Mouse (Mus musculus): Measurements from ENCODE around the gene D17H6S53E. TPM values are rescaled to one million over a fixed set of nuclear protein-coding genes. Genes with fewer than 3 reads are reported as not detected.

Gene D17H6S53E
- polyA plus RNA-seq, 1 experiment from 2014 or later, result 2.7 TPM

DNA sequence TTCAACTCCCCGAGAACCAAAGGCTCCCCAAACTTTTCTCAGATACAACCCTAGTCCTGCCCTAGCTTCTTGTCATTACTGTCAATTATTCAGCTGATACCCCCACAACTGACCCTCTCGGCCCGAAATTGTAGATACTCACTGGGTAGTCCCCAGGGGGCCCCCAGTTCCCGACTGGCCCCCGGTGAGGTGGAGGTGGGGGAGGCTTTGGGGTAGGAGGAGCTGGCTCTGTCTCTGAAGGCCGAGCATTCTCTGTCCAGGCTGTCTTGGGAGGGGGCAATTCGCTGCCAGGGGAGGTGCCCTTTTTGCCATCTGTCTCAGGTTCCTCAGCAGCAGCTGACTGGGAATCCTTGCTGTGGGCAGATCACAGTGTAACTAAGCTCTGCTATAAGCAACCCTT is 33.5 kb downstream of the D17H6S53E start:
- WGBS (ENCODE audit: insufficient replicate concordance), result 83% methylated on average over 7 of the region's 7 CpGs
- ATAC-seq (ENCODE audit: low read depth), result no peak

GRCm38 (mm10) chr17:35161421-35161820 is 35.2 kb downstream of the D17H6S53E start:
- H3K4me3 ChIP-seq (ENCODE audit: low read depth, low read length), result no peak overlapping the region
- H3K4me2 ChIP-seq (ENCODE audit: low read depth, low read length), result no peak overlapping the region
- peaks cover 23% of the 10 kb centered on the region for H3K4me1 ChIP-seq (ENCODE audit: control insufficient read depth, low read depth, low read length)
- no peaks in the 10 kb centered on the region for H3K9me3 ChIP-seq (replicated peaks; ENCODE audit: control insufficient read depth, low read length)
- no peak overlapping the region for H3K27ac ChIP-seq (ENCODE audit: low read length)
- H3K9ac ChIP-seq (ENCODE audit: low read depth, low read length), result no peak overlapping the region
- 79% methylated on average over 11 of the region's 11 CpGs for WGBS (ENCODE audit: insufficient replicate concordance)
- H3K27me3 ChIP-seq (ENCODE audit: control insufficient read depth, insufficient read depth, low read depth, low read length), result no peaks in the 10 kb centered on the region
- peaks cover 57% of the 10 kb centered on the region for H3K36me3 ChIP-seq (ENCODE audit: control insufficient read depth, insufficient read depth)
- ATAC-seq (ENCODE audit: low read depth), result no peak

More for the DNA sequence above, 33.5 kb downstream of the D17H6S53E start:
- peaks cover 74% of the 10 kb centered on the region for H3K36me3 ChIP-seq (ENCODE audit: control insufficient read depth, insufficient read depth)
- H3K4me3 ChIP-seq (ENCODE audit: low read depth, low read length), result no peak overlapping the region
- H3K27me3 ChIP-seq (ENCODE audit: control insufficient read depth, insufficient read depth, low read depth, low read length), result no peaks in the 10 kb centered on the region
- no peak overlapping the region for H3K4me2 ChIP-seq (ENCODE audit: low read depth, low read length)
- H3K9ac ChIP-seq (ENCODE audit: low read depth, low read length), result no peak overlapping the region
- no peak overlapping the region for H3K27ac ChIP-seq (ENCODE audit: low read length)
- no peaks in the 10 kb centered on the region for H3K9me3 ChIP-seq (replicated peaks; ENCODE audit: control insufficient read depth, low read length)
- H3K4me1 ChIP-seq (ENCODE audit: control insufficient read depth, low read depth, low read length), result peaks cover 17% of the 10 kb centered on the region

GRCm38 (mm10) chr17:35162121-35162520 is 35.9 kb downstream of the D17H6S53E start:
- no peak overlapping the region for H3K4me2 ChIP-seq (ENCODE audit: low read depth, low read length)

GRCm38 (mm10) chr17:35162730-35163129 is 36.6 kb downstream of the D17H6S53E start:
- Histone ChIP-seq H3K36me3 (ENCODE audit: control insufficient read depth, insufficient read depth) (peaks cover 43% of the 10 kb centered on the region), H3K4me3 (ENCODE audit: low read depth, low read length) (peak overlapping the region; percentile 81), H3K27ac (ENCODE audit: low read length) (no peak overlapping the region), H3K27me3 (ENCODE audit: control insufficient read depth, insufficient read depth, low read depth, low read length) (no peaks in the 10 kb centered on the region), H3K4me2 (ENCODE audit: low read depth, low read length) (peak overlapping the region; percentile 90), H3K9me3 (replicated peaks; ENCODE audit: control insufficient read depth, low read length) (no peaks in the 10 kb centered on the region), H3K4me1 (ENCODE audit: control insufficient read depth, low read depth, low read length) (peaks cover 25% of the 10 kb centered on the region), H3K9ac (ENCODE audit: low read depth, low read length) (peak overlapping the region; percentile 92)
- no peak for ATAC-seq (ENCODE audit: low read depth)
- WGBS (ENCODE audit: insufficient replicate concordance), result 59% methylated on average over 12 of the region's 12 CpGs

More at GRCm38 (mm10) chr17:35162121-35162520, 35.9 kb downstream of the D17H6S53E start:
- Histone ChIP-seq H3K4me1 (ENCODE audit: control insufficient read depth, low read depth, low read length) (peaks cover 25% of the 10 kb centered on the region), H3K4me3 (ENCODE audit: low read depth, low read length) (no peak overlapping the region), H3K36me3 (ENCODE audit: control insufficient read depth, insufficient read depth) (peaks cover 50% of the 10 kb centered on the region), H3K9ac (ENCODE audit: low read depth, low read length) (no peak overlapping the region; the same call in 1 of the 2 replicates), H3K9me3 (replicated peaks; ENCODE audit: control insufficient read depth, low read length) (no peaks in the 10 kb centered on the region), H3K27me3 (ENCODE audit: control insufficient read depth, insufficient read depth, low read depth, low read length) (no peaks in the 10 kb centered on the region), H3K27ac (ENCODE audit: low read length) (no peak overlapping the region)
- ATAC-seq (ENCODE audit: low read depth), result no peak
- WGBS (ENCODE audit: insufficient replicate concordance), result 78% methylated on average over 14 of the region's 14 CpGs

DNA sequence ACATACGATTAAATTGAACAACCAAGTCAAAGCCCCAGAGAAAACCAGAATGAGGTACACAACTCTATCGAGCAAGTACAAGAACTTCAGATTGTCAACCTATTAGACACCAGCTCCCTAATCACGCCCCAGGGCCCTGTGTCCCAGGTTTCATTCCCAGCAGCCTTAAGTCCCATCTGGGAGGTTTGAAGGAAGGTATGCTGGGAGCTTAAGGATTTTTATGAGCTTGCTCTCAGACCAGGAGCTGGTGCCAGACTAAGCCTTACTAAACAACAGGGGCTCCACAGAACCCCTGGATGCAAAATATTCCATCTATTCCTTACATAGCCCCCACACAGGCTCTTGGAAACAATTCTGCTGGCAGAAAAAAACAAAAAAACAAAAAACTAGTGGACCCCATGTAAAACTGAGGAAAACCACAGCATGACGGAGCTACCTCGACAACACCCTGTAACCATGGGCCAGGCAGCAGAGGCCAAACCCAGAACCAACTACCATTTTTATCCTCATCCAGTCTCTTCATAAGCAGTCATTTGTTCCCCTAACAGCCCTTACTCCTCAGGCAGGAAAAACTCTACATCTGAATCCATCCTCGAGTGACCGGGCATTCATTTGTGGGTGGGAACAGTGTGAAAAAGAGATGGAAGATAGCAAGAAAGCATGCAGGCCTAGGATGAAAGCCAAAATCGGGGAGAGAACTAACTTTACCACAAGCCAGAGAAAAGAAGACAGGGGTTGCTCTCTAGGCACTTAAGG is 37.3 kb downstream of the D17H6S53E start:
- H3K9me3 ChIP-seq (replicated peaks; ENCODE audit: control insufficient read depth, low read length), result no peaks in the 10 kb centered on the region
- ATAC-seq (ENCODE audit: low read depth), result no peak
- peaks cover 25% of the 10 kb centered on the region for H3K4me1 ChIP-seq (ENCODE audit: control insufficient read depth, low read depth, low read length)
- peak overlapping the region; percentile 92 for H3K9ac ChIP-seq (ENCODE audit: low read depth, low read length)
- peak overlapping the region; percentile 81 for H3K4me3 ChIP-seq (ENCODE audit: low read depth, low read length)
- H3K27ac ChIP-seq (ENCODE audit: low read length), result peak overlapping the region; percentile 98
- H3K36me3 ChIP-seq (ENCODE audit: control insufficient read depth, insufficient read depth), result peaks cover 36% of the 10 kb centered on the region
- H3K27me3 ChIP-seq (ENCODE audit: control insufficient read depth, insufficient read depth, low read depth, low read length), result no peaks in the 10 kb centered on the region
- peak overlapping the region; percentile 90 for H3K4me2 ChIP-seq (ENCODE audit: low read depth, low read length)
- WGBS (ENCODE audit: insufficient replicate concordance), result 7% methylated on average over 8 of the region's 8 CpGs

DNA sequence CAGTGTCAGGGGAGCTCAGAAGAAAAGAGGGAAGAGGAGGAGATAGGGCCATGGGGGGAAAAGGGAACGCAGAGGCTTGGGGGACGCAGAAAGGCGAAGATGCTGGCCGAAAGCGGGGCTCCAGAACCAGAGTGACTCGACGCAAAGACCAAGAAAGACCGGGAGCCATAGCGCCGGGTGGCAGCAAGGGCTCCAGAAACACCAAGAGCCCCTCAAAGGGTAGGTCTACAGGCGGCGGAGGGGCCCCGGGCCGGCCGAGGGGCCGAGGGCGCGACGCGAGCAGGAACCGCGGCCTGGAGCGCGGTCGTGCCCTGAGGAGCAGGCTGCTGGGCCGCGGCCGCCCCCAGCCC is 38.0 kb downstream of the D17H6S53E start:
- under 1% methylated on average over 28 of the region's 28 CpGs for WGBS (ENCODE audit: insufficient replicate concordance)

DNA sequence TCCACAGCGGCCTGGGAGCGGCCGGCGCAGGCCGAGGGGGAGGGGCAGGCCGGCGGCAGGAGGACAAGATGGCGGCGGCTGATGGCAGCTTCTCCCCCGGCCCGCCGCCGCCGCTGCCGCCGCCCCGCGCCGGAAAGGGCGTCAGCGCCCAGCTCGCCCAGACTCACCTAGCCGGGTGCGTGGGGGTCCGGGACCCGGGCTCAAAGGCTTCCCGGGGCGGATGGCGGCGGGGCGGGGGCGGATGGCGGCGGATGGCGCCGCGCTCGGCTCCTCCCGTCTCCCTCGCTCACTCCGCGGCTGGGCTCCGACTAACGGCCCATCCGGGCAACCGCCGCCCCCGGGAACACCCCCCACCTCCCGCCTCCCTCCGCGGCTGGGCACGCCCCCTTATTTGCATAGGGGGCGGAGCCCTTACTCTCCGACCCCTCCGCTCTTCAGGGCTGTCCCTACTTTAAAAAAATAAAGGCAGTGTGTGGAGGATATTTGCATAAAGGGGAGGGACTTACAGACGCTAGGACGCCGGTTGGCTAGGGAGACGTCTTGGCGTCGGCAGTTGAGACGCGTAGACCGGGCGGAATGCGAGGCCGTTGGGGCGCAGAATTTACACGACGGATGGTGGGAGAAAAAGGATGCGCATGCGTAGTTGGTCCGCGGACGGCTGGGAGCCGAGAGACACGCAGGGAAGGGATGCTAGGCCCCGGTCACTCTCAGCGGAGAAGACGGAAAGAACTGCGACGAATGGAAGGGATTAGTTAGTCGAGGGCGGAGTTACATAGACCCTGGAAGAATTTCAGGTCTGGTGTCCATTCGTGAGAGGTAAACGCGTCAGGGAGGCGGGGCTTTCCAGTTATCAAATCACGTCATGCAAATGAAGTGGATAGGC is 38.6 kb downstream of the D17H6S53E start, which contains the start of gene Prrc2a:
Gene Prrc2a, minus strand, starts transcription at position 330 of the 883 bp plus-strand sequence.
- H3K9ac ChIP-seq (ENCODE audit: low read depth, low read length), result peak within 1 kb of the TSS; percentile 92
- H3K9me3 ChIP-seq (replicated peaks; ENCODE audit: control insufficient read depth, low read length), result no peaks in the 10 kb centered on the region
- peak within 1 kb of the TSS; percentile 90 for H3K4me2 ChIP-seq (ENCODE audit: low read depth, low read length)
- peaks cover 25% of the 10 kb centered on the region for H3K4me1 ChIP-seq (ENCODE audit: control insufficient read depth, low read depth, low read length)
- peak within 1 kb of the TSS; percentile 81 for H3K4me3 ChIP-seq (ENCODE audit: low read depth, low read length)
- ATAC-seq (ENCODE audit: low read depth), result peak; percentile 95
- peaks cover 24% of the 10 kb centered on the region for H3K36me3 ChIP-seq (ENCODE audit: control insufficient read depth, insufficient read depth)
- H3K27ac ChIP-seq (ENCODE audit: low read length), result peak within 1 kb of the TSS; percentile 98
- WGBS (ENCODE audit: insufficient replicate concordance), result under 1% methylated on average over 62 of the region's 89 CpGs
- no peaks in the 10 kb centered on the region for H3K27me3 ChIP-seq (ENCODE audit: control insufficient read depth, insufficient read depth, low read depth, low read length)

More for the DNA sequence above, 38.0 kb downstream of the D17H6S53E start:
- ATAC-seq (ENCODE audit: low read depth), result no peak
- Histone ChIP-seq H3K4me3 (ENCODE audit: low read depth, low read length) (peak overlapping the region; percentile 81), H3K27me3 (ENCODE audit: control insufficient read depth, insufficient read depth, low read depth, low read length) (no peaks in the 10 kb centered on the region), H3K27ac (ENCODE audit: low read length) (peak overlapping the region; percentile 98), H3K36me3 (ENCODE audit: control insufficient read depth, insufficient read depth) (peaks cover 30% of the 10 kb centered on the region), H3K4me2 (ENCODE audit: low read depth, low read length) (peak overlapping the region; percentile 90), H3K9ac (ENCODE audit: low read depth, low read length) (peak overlapping the region; percentile 92), H3K9me3 (replicated peaks; ENCODE audit: control insufficient read depth, low read length) (no peaks in the 10 kb centered on the region), H3K4me1 (ENCODE audit: control insufficient read depth, low read depth, low read length) (peaks cover 25% of the 10 kb centered on the region)

DNA sequence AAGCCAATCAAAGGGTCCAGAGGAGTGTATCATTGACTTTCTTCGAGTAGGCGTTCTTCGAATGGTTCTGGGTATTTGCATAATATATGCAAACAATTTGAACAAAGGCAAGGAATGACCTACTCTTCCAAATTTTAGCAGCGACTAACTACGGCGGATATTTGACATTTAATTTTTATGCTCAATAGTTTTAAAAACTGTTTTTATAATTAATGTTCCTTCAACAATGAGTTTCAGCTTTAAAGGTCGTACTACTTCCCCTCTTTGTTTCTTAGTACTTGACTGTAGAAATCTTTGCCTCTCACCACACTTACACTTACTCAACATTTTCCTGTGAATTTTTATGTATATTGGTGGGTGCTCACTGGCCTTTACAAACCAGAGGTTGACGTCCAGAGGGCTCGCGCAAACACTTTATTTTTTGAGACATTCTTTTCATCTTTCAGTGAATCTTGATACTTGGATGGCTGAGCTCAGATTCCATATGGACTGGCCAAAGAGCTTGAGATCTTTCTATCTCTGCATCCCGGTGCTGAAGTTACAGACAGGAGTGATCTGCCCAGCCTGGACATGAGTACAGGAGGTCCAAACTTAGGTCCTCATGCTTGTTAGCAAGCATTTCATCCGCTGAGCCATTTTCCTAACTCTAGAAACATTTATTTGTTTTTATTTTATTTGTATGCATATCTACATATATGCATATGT is 39.4 kb downstream of the D17H6S53E start:
- Histone ChIP-seq H3K9me3 (replicated peaks; ENCODE audit: control insufficient read depth, low read length) (no peaks in the 10 kb centered on the region), H3K4me2 (ENCODE audit: low read depth, low read length) (peak overlapping the region; percentile 90), H3K4me3 (ENCODE audit: low read depth, low read length) (peak overlapping the region; percentile 81), H3K27ac (ENCODE audit: low read length) (peak overlapping the region; percentile 98), H3K4me1 (ENCODE audit: control insufficient read depth, low read depth, low read length) (peaks cover 25% of the 10 kb centered on the region), H3K36me3 (ENCODE audit: control insufficient read depth, insufficient read depth) (peaks cover 16% of the 10 kb centered on the region), H3K9ac (ENCODE audit: low read depth, low read length) (peak overlapping the region; percentile 66; the same call in 1 of the 2 replicates), H3K27me3 (ENCODE audit: control insufficient read depth, insufficient read depth, low read depth, low read length) (no peaks in the 10 kb centered on the region)
- ATAC-seq (ENCODE audit: low read depth), result no peak; the same call in 1 of the 2 replicates
- 25% methylated on average over 12 of the region's 12 CpGs for WGBS (ENCODE audit: insufficient replicate concordance)

Measured in liver, embryonic 16.5 days (tissue).